Mouse (Mus musculus): Measurements from ENCODE around the gene Robo1.

The Robo1 gene

GRCm38 (mm10) chr16:72610661-72611112 is 302.6 kb downstream of the Robo1 start:
- DNase-seq: no peak

GRCm38 (mm10) chr16:72614898-72615297 is 306.8 kb downstream of the Robo1 start:
- DNase-seq: no peak

- no peak for DNase-seq
Observed at GRCm38 (mm10) chr16:72615360-72615759, 307.3 kb downstream of the Robo1 start.

- DNase-seq: no peak
Observed at GRCm38 (mm10) chr16:72622371-72622770, 314.3 kb downstream of the Robo1 start.

DNA sequence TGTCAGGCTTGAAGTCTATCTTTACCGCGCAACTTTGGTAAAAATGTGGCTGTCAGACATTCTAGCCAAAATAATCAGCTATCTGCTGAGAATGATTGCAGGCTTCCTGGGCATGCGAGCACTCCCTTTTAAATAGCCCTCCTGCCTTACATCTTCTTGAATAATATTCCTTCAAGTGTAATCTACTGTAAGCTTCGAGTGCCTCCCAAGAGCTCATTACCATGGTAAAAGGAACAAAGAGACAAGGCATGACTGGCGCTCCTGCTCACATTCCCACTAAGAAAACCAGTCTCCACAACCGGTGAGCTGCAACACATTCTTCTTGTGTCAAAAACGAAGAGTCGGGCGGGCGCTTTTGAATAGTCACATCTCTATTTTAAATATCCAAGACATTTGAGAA is 314.8 kb downstream of the Robo1 start:
- DNase-seq: no peak

GRCm38 (mm10) chr16:72633846-72634245 is 325.7 kb downstream of the Robo1 start:
- no peak for DNase-seq

GRCm38 (mm10) chr16:72639332-72639940 is 331.3 kb downstream of the Robo1 start:
- DNase-seq: no peak

DNA sequence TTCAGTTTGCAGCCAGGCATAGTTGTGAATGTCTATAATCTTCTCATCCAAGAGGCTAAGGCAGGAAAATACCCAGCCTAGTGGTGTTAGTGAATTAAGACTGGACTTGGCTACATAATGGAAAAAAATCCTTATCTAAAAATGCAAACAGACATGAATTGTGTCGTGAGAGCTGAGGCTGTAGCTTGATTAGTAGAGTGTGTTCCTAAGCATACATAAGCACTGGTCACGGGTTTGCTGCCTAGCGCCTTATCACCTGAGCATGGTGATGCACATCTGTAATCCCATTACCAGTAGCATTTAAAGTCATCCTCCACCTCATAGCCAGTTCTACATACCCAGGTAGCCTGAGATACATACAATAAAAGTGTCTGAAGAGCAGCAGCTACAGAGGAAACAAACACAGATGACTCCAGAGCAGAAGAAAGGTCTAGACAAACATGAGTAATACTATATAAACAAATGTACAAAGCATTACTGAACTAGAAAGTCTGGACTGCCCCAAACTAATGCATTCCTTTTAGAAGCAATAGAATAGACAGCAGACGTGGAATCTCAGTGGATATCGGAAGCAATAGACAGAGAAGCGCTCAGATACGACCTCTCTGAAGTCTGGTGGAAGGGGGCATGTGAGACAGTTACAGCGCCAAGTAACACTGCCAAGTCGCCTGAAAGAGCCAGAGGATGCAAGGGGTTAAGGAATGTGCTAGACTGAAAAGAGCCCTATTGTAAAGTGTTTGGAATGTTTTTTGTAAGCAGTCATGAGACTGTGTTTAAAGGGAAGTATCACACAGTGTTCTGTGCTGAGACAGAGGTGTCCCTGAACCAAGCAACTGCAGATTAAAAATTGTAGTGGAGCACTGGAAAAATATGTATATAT is 333.1 kb downstream of the Robo1 start:
- DNase-seq: no peak

GRCm38 (mm10) chr16:72645890-72646289 is 337.8 kb downstream of the Robo1 start:
- no peak for DNase-seq

DNA sequence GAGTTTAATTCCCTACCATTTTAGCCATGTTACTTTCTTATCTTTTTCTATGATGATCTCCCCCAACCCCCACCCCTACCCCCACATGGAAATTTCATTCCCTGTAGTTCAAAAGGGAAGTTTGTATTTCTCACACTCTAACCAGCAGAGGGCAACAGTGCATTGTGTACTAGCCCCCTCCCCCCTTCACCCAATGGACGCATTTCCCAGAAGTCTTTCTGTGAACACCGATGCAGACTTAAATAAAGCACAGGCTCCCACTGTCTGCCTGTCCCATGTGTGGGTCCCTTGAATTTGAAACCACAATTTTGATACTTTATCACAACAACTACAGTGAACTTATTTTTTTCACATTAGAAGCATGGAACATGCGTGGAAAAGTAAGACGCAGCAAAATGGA is 341.2 kb downstream of the Robo1 start:
- no peak for DNase-seq

- no peak for DNase-seq
Observed at GRCm38 (mm10) chr16:72655411-72655810, 347.3 kb downstream of the Robo1 start.

DNA sequence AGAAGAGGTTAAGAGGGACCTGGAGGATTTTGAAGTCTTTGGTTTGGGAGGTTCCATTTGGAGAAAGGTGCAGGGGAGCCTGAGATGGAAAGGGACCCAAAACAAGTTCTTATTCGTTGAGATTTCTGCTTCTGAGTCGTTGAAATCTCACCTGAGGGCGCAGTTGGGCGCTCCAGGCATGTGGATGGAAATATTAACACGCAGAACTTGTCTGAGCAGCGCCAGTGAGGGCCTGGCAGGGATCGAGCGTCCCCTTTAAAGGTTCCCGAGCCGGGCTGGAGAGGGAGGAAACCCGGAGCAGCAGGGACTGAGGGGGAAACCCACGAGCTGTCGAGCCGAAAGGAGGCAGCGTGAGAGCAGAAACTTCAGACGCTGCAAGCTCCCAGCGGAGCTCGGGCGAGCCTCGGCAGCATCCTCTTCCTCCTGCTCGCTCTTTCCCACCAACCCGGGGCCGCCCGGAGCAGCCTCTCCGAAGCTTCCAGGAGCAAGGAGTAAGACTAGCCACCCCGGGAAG is 354.8 kb downstream of the Robo1 start:
- DNase-seq: no peak

DNA sequence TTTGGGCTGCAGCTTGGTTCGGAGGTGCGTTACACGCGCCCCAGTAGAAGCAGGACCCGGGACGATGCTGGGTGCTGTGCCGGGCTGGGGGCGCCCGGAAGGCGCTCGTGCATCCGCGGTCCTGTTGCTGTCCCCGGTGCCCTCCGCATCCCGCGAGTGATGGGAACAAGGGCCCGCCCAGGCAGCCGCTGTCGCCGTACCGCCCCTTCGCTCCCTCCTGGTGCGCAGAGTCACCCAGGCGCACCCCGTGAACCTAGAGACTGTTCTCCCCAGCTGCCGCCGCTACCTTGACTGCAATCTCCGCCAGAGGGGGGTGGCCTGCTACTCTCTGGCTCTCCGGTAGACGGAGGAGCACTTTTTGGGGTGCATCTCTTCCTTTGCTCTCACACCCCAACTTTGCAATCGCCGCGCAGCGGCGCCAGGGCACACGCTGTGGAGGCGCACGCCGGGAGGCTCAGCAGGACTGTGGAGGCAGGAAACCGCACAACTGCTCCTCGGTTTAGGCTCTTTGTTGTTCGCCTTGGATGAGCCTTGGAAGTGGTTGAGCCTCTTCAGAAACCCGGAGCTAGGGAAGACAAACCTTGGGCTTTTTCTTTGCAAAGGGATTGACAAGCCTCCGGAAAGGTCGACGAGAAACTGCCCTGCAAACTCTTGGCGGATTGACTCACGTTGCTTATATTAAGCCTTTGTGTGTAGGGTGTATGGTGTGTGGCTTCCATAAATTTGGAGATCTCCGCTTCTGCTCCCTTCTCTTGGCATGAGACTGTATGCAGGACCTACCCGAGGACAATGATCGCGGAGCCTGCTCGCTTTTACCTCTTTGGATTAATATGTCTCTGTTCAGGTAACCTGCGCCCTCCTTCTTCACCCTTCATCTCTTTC is 355.5 kb downstream of the Robo1 start:
- no peak for DNase-seq

DNA sequence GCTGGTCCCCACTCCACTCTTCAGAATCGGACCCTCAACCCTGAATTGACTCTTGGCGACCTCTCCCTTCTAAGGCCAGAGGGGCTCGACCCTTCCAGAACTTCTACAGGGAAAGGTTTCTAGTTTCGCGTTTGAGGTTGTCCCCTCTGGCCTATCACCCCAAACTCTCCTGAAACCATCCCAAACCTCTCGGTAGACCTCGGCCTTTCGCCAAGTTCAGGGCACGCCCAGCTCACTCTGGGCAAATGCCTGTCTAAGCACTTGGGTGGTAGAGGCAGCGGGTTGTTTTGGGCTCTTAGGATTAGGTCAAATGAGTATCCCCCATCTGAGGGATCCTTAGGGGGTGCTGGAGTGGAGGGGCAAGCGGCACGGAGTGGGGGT is 356.1 kb downstream of the Robo1 start:
- DNase-seq: no peak

DNA sequence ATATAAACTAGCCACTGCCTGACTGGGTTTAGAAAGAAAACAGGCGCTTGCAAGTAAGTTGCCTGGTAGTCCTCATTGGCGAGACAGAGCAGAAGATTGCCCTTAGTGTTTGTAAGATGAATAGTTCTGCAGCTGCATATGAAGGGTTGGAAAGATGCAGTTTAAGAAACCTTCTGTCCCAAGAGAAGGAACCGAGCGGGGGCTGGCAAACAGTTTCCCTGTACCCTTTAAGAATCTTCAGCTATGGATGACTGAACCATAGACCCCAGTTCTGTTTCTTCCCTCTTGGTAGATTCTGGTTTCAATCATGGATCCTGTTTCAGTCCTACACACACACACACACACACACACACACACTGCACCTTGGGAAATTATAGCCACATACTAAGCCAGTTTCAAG is 356.7 kb downstream of the Robo1 start:
- DNase-seq: no peak

DNA sequence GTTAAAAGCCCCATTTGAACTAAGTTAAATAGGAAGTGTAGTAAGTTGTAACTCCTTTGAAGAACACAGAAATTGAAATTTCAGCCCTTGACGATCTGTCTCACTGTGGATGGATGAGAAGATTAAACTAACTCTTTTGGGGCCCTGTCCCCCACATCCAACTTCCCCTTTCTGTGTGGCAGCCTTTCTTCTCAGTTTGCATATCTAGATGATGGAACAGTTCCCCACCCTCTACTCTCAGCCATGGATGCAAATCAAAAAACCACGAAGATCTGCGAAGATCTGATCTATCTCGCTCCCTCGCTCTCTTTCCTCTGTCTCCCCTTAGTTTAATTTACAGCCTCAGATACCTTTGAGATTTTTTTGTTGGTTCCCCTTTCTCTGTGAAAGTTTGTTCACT is 357.3 kb downstream of the Robo1 start:
- DNase-seq: no peak

DNA sequence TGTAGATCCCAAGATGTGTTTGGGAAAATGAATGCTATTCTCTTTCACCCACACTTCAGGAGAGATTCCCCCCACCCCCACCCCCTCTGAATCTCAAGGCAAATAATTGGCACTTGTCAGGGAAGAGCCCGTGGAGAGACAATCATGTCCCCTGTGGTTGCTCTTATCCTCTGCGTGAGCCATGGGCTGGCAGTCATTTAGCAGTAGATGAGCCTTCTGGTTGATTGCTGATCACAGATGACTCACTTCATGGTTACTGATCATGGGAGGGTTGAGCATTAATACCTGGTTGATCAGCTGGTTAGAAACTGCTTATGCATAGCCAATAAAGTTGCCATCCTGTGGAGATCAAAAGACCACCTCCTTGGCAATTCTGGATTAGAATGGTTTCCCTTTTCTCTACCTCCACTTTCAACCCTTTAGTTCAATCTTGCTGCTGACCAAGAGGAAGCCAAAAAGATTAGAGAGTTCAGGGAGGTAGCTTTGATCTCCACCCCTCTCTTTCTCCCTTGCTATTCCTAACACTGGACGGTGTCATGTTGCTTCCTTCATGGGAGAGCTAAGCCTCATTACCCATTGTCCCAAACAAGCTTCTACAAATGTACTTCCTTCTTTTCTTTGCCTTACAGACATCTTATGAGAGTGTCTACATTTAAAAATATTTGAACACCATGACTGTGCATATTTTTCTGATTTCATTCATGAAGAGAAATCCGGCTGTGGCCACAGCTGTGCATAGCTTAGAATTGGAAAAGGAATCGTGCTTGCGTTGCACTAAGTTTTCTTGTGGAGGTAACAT is 362.3 kb downstream of the Robo1 start:
- no peak for DNase-seq

- no peak for DNase-seq
Observed at GRCm38 (mm10) chr16:72677234-72677633, 369.1 kb downstream of the Robo1 start.

- DNase-seq: no peak
Observed at GRCm38 (mm10) chr16:72678450-72678849, 370.3 kb downstream of the Robo1 start.

DNA sequence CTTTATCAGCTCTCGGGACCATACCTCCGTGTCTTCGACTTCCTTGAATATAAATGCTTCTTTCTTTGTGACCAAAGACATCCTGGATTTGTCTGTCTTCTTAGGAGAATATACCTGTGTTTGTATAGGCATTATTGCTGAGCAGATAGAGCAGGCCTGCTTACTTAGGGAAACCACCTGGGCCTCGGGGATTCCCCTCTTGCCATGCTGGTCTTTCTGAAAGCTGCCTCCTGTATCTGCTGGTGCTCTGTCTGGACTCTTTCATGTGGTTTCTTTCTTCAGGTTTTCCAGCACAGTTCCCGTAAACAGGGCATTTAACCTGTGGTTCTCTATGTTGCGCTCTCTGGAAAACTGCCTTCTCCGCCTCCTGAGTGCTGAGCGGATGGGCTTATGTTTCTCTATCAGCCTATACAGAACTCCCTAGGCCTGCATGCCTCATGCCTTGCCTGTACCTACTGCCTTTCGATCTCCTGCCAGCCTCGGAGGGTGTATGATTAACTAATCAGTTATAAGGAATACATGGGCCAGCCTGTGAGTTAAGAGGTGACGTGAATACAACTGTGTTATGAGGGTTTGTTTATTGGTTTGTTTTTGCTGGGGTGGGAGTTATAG is 370.9 kb downstream of the Robo1 start:
- no peak for DNase-seq

- DNase-seq: no peak
Observed at GRCm38 (mm10) chr16:72685604-72686479, 377.7 kb downstream of the Robo1 start.
